Mouse (Mus musculus): ENCODE measurements around the gene Pex16.

Gene Pex16

DNA sequence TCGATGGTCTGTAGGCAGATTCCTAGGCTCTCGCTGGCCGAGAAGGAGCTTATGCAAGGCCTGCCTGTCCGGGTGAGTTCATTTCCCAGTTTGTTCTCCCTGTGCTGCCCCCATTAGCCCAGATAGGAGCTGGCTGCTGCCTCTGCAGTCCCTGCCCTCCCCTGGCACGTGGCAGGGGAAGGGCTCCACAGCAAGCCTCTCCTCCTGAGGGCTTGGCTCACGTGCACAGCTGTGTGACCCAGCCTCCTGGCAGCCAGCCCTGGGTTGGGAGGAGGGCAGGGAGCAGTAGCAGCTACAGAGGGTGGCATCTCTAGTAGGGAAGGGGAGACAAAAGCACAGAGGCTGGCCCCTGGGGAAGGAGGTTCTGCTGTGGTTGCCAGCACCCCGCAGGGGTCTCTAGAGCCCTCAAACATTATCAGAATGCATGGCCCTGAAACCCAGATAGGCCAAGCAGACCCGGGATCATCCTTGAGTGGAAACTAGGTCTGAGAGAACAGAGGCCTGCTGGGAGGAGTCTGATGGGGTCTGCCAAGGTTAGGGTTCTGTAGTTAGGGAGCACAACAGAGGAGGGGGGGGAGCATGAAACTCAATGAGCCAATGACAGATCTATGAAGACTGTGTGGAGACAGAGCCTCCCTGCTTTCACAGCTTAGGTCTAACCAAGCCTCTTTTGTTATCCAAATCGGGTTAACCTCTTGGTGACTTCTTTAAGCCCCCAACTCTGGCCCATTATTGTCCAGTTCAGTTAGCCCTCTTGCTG, 49.4 kb downstream of the Pex16 start:
- peak; percentile 82 for DNase-seq

GRCm38 (mm10) chr2:92424462-92425308, 50.2 kb downstream of the Pex16 start:
- no peak for DNase-seq

GRCm38 (mm10) chr2:92425366-92425765, 50.9 kb downstream of the Pex16 start:
- no peak for DNase-seq

DNA sequence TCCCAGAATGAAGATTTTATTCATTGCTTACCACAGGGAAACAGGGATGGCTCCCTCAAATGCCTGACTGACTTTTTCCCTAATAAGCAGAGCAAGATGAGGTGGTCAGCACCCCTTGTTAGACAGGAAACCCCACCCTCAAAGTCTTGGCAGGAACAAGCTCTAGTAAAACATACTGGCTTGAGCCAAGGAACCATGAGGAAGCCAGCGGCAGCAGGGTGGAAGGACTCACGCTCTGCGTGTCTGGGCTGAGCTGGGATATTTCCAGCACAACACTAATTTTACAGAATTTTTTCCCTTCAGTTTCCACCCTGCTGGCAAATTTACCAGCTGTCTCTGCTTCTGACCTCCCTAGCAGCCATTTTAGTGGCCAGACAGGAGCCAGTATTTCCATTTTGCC, 52.0 kb downstream of the Pex16 start:
- no peak for DNase-seq

GRCm38 (mm10) chr2:92427882-92428281, 53.4 kb downstream of the Pex16 start:
- peak; percentile 85 for DNase-seq

DNA sequence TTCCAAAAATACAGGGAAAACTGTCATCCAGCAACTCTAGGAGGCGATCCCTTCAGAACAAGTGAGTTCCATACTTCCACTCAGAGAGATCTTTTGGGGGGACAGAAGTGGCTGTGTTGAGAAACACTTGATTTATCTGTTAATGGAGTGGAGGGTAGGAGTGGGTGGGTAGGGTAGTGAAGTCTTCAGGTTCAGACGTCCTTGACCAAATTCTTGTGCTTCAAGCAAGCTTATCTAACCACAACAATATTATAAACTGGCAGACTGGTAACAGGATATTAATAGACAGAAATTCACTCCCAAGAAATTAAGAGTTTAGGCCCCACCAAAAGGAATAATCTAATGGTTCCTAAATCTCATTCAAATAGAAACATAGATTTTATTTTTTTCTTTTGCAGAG, 55.6 kb downstream of the Pex16 start:
- no peak for DNase-seq
